Mouse (Mus musculus): ENCODE results near the gene Sntn. TPM values are rescaled to one million over a fixed set of nuclear protein-coding genes. Genes with fewer than 3 reads are reported as not detected.

Sntn gene
- total RNA-seq (2015; ENCODE audit: low replicate concordance): not detected in 2 replicates
- total RNA-seq (2017; ENCODE audit: low replicate concordance): not detected in 2 replicates

DNA sequence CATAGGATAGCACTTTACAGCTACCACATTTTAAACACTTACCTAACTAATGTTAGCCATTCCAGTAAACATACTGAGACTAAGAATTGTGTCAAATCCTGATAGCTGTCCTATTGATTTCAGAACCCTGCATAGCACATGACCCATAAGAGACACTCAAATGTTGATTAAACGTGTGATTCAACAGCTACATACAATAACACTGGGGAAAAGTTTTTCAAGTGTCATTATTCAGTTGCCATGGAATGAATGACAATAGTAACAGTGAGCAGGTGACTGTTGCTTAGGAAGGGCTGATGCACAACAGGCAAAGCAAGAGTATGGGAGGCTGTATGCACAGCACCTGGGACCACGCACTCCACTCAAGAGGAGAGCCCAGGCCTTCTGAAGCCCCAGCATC is at the start of gene Sntn:
TSS of gene Sntn (plus strand) at position 301 of the 400 bp plus-strand sequence.
- ATAC-seq (replicated peaks; ENCODE audit: low FRiP score, poor library complexity, severe bottlenecking): no peak

DNA sequence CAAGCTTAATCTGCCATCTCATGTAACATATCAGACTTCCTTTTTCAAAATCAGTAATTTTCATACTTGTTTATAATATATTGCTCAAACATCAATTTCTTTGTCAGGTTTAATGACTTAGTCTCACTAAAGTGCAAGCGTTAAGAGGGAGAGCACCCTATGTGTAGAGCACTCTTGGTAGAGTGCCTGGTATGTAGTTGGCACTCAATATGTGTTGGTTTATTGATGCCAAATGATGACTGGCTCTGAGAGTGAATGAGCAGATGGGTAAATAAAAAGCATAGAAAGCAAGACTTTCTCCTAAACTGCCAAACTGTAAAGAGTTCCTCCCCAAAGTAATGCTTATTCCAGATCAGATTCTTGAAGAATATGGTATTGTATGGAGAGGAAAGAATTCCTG is 20.8 kb upstream of the Sntn start:
- no peak for ATAC-seq (replicated peaks; ENCODE audit: low FRiP score, poor library complexity, severe bottlenecking)

DNA sequence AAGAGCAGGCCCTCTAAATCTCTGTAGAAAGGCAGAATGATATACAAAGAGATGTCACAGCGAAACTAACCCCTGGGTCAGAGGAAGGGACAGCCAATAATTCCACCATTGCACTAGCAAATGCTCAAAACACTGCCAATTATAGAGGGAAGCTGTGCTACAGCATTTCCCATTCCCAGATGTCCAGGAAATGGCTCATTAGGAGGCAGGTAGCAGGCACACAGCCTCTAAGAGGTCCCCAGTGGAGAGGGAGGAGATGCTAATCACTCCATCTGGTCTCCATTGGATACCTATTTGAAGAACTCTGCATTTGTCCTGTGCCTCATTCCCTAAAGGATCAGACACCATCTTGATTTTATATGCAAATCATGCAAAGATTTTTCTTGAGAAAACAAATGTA is 19.6 kb upstream of the Sntn start:
- ATAC-seq (replicated peaks; ENCODE audit: low FRiP score, poor library complexity, severe bottlenecking): no peak

DNA sequence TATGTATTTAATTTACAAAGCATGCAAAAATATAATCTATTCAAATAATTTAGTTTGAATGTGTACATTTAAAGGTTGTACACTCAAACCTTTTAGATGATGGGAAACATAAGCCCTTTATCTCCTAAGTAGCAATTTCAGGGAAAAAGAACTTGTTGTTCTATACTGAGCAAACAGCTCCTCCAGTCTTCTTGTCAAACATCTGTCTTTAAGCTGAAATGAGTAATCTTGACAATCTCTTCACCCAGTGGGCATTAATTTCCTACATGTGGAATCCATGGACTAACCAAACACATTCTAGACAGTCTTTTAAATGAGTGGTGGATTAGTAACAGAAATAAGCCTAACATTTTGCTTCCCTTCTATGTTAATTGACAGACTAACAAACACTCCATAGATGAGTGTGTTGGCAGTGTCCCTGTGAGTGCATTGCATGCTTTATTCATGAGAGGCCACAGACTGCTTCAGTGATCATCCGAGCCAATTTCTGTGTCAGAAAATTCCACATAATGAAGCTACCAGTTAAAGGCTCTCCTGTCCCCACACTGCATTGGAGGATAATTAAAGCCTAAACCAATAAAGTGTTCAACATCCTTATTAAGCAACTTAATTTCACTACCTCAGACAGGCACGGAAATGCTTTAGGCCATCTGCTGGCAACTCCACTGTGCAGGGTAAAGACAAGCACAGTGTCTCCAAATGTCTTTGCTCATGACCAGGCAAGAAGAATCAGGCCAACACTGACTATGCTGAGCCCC is 19.0 kb upstream of the Sntn start:
- ATAC-seq (replicated peaks; ENCODE audit: low FRiP score, poor library complexity, severe bottlenecking): no peak

GRCm38 (mm10) chr14:13686716-13687115 is 16.0 kb downstream of the Sntn start:
- no peak for ATAC-seq (replicated peaks; ENCODE audit: low FRiP score, poor library complexity, severe bottlenecking)

DNA sequence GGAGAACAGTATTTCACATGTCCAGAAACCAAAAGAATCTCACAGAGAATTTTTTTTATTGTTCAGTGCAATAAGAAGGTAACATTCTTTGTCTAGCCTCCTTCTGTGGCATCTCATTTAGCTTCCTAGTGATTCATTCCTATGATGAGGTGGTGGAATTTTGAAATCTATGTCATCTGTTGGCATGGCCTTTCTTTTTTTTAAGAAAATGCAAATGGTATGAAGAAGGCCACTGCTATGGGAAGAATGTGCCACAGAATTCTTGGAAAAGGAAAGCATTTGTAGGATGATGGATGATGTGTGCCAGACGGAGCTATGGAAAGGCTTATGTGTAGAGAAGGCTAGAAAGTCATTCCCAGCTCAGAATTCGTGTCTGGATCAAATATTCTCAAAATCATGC is 19.8 kb downstream of the Sntn start:
- no peak for ATAC-seq (replicated peaks; ENCODE audit: low FRiP score, poor library complexity, severe bottlenecking)

DNA sequence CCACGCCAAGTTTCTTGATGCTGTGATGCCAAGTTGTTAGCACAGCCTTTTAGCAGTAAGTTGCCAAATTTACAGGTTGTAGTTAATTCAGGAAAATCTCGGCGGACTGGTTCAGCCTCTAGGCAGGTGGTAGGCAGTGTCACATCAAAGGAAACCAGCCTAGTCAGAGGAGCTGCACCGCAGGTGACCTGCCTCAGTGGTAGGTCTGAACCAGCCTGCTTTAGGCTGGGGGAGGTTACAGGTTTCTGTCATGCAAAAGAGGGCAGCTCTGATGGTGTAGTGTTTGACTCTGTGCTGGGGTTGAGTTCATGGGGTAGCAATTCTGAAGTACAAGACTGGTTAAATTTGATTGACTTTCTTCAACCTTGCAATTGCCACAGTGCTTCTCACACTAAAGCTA is 61.6 kb downstream of the Sntn start:
- no peak for ATAC-seq (replicated peaks; ENCODE audit: low FRiP score, poor library complexity, severe bottlenecking)

Other genes with a start within 250 kb of the Sntn start
- gene Gm281, start 243.6 kb downstream of the Sntn start, total RNA-seq (2015; ENCODE audit: low replicate concordance): not detected in 2 replicates
- not detected in 2 replicates for gene Gm281, start 243.6 kb downstream of the Sntn start, total RNA-seq (2017; ENCODE audit: low replicate concordance)